Mouse (Mus musculus) kidney, postnatal 25 days (tissue): ENCODE measurements around the gene Snx3.
A peak's percentile ranks its signal among the peaks of the same experiment; 100 is the strongest.

Experiments used
- DNase-seq, 2 experiments: peaks; one replicate each; pipeline ENCODE4 v3.0.0; 2021; ENCODE audit warnings: mixed read lengths in 2 of 2

Snx3 gene

DNA sequence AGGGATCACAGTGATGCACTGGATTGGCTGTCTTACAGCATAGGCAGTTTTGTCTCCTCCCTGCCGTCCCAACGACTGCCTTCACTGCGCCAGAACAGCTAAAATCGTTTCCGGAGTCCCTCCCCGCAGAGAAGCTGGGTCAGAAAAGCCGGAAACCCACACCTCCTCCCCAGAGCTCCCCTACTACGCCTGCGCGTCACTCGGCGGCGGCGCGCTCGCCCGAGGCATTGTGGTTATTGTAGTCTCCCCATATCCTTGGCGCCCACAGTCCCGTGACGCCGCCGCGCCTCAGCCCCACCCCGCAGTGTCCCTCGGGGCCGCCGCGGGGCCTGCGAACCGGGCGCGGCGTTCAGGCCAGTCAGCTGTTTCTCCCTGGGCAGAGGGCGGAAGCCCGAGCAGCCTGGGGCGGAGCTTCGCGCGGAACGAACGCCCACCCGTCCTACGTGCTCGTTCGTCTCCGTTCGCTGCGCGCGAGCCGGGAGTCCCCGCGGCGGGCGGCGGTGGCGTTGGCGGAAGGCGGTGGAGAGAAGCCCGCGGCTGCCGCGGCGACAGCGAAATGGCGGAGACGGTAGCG lies at the start of gene Snx3:
Gene Snx3, plus strand, starts transcription at position 256 of the 574 bp plus-strand sequence.
- DNase-seq: peak; percentile 96 to 99

DNA sequence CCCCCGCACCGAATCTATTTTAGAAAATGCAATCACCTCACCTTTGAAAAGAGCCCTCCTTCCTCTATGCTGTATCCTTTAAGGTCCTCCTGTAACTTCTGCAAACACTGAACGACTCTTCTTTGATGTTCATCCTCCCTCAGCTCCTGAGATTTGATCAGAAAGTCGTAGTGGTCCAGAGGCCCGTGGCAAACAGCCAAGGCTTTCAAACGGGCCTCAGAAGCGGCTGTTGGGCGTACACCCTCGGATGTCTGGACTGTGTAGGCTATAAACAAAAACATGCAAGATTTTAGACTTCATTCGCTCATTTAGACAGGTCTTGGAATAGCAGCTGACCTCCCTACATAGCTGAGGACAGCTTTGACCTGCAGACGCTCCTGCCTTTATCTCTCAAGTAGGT lies 47.6 kb upstream of the Snx3 start:
- no peak for DNase-seq

DNA sequence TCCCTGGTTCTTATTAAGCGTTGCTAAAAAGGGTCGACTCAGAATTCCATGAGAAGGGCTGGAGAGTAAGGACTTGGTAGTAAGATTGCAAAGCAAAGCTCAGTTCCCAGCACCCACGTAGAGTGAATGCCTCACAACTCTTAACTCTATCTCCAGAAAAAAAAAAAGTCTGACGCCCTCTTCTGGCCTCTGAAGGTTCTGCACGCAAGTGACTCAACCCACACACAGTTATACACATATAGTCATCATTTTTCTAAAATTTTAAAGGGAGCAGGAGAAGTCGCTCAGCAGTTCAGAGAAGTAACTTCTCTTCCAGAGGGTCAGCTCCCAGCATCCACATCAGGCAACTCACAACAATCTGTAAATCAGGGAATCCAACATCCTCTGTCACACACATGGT lies 47.1 kb upstream of the Snx3 start:
- no peak for DNase-seq

DNA sequence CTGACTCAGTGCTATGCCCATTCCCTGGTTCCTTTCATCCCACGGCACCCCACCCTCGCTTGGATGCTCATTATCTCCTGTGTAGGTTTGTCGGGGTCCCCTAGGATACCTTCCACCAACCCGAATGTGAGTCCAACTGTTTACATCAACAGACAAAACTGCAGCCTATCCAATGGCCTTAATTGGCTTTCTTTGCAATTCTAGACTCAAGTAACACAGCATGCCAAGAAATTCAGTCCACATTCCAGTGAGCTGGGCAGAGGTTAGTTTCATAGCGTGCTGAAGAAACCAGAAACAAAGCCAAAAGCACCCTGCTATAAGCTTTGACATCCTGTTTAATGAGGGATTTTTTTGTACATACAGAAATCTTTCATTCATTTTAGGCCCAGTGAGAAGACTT lies 45.8 kb upstream of the Snx3 start:
- peak in 1 of 2 experiments; percentile 11 for DNase-seq

DNA sequence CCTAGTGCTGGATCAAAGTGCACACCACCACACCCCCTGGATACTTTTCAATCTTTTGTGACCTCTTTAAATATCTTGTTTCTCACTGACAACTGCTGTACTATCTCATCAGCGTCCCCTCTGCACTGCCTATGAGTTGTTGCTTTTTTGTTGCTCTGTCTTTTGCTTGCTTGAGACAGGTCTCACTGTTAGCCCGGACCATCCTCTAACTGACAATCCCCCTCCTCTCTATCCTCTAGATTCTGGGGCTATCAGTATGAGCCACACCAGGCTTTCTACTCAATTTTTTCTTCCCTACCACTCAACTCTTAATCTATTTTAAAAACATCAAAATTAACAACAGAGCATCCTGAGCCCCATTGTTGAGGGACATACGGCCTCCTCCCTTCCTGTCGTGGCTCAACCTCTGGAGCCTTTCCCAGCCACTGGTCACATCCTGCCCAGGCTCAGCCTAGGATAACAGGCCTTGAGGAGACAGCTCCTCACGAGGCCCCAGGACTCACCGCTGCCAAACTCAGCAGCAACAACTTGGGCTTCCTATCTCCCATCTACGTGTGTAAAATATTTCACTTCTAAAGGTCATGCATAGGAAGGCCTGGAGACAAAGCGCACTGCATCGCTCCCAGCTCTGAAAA lies 44.2 kb upstream of the Snx3 start:
- DNase-seq: peak; percentile 75 to 87

DNA sequence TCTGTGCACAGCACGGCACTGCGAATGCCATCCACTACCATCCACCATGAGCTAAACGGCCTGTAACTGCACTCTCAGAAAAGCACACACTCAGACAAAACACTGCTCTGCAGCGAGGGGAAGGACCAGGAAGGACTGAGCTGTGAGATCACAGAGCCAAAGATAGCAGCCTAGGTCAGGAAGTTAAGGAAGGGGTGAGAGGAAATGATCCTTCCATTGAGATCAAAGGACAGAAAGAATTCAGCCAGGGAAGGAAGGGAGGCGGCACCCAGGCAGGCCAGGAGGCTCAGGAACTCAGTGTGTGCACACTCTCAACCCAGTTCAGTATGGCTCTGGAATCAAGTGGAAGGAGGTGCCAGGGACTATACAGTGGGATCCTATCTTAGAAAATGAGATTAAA lies 37.6 kb upstream of the Snx3 start:
- peak; percentile 37 to 64 for DNase-seq

DNA sequence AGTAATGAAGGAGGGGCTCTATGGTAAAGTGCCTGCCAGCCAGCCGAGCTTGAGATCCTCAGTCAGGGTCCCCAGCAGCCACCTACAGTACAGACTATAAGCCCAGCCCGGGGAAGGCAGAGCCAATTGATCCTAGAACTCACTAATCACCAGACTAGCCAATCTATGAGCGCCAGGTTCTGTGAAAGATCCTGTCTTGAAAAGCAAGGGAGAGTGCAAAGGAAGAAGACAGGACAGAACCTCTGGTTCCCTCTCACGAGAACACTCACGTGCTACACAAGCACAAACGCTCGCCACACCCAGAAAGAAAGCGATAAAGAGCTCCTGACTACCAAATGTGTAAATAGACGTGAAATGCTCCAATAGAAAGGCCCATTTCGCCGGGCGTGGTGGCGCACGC lies 37.0 kb upstream of the Snx3 start:
- DNase-seq: no peak

DNA sequence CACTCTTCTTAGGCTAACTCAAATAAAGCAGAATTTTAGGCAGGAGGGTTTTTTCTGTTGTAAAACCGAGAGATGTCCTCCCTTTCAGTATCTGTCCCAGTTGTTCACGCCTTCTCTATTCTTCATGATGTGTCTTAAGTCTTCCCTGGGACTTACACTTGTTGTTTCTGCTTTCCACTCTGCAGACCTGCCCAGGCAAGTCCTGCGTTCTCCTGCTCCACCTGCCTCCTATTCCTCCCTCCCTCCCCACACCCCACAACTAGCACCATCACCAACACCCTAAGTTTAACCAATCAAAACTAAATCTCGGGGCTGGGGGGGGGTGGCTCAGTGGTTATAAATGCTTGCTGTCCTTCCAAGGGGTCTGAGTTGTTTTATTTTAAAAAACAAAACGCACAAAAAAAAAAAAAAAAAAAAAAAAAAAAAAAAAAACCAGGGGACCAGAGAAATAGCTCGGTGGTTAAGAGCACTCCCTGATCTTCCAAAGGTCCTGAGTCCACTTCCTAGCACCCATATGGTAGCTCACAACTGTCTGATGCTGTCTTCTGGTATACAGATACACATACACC lies 26.8 kb upstream of the Snx3 start:
- DNase-seq: no peak

DNA sequence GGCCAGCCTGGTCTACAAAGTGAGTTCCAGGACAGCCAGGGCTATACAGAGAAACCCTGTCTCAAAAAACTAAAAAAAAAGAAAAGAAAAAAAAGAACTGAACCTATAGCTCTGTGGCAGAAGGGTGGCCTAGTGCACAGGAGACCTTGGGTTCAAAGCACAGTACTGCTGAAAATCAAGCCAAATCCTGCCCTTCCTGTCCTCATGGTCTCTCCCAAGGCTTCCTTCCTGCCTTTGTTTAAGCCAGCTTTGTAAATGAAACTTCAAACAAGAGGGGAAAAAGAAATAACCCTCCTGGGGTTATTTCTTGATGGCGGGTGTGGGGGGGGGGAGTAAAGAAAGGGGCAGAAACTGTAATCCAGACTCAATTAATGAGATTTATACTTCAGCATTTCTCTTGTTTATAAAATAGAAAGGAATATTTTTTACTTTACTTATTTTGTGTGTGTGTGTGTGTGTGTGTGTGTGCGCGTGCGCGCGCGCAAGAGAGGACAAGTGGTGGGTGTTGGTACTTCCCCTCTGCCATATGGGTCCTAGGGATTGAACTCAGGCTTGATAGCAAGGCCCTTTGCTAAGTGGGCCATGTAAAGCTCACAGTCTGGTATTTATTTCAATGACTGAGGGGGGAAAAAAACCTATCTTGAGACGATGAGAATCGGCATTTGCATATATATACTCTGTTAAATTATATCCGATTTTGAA lies 24.9 kb upstream of the Snx3 start:
- peak in 1 of 2 experiments; percentile 46 for DNase-seq

DNA sequence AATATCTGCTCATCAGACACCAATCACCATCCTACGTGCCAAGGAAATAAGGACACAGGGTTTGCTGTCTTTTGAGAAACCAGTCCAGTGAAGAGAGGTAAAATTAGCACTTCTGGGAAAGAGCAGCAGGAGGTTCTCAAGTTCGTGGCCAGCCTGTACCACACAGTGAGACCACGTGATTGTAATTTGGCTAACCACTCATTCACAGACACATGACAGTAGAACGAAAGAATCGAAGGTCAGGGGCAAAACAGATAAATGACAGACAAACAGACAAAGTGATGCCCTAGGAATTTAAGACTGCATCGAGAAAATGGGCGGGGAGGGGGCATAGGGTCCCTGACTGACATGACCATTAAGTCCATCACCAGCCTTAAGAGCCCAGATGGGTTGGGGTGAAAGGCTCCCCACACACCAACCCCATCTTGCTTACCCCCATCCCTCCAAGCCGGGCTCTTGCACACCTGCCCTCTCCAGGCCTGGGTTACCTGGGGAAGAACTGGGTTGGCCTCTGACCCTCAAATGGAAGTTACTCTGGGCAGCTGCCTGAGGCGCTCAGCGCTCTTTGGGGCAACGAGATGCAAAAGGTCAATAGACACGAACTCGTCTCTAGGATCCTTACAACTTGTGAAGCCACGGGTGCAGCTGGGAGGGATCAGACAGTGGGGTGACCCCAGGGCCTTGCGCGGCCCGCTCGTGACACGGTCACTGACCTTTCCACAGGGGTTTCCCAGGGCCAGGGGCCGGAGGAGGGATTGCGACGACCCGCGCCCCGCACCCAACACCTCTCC lies 24.1 kb upstream of the Snx3 start:
- DNase-seq: no peak

DNA sequence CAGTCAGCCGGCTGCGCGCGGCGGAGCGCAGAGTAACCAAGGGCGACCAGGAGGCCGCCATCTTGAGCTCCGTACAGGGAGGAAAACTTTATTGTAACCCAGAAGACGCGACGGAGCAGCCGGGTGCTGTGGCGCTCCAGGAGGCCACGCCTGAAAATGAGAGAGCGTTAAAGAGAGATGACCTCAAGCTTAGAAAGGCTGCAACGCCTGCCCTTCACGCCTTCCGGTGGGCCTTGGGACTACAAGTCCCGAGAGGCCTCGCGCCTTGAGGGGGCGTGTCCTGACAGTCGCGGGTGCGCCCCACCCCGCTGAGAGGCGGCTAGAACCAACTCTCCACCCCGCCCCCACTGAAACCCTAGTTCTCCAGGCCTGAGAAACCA lies 23.5 kb upstream of the Snx3 start, which contains the start of gene Afg1l:
Gene Afg1l, minus strand, starts transcription at position 225 of the 380 bp plus-strand sequence.
- DNase-seq: peak; percentile 98

DNA sequence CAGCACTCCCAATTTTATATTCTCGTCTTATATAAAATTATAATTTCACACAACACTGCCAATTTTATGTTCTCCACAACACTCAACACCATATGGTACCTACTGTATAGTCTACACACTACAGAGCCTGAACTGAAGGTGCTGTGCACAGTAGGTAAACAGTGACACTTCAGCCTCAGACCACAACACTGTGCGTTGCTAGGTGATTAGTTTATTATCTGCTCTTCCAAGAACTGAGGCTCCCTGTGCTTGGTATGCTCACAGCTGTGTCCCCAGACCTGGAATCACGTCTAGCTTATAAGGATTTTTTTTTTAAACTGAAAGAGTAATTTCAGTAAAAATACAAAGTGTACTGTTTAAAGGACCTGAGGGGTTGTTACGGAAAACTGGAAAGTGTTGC lies 21.1 kb upstream of the Snx3 start:
- no peak for DNase-seq

DNA sequence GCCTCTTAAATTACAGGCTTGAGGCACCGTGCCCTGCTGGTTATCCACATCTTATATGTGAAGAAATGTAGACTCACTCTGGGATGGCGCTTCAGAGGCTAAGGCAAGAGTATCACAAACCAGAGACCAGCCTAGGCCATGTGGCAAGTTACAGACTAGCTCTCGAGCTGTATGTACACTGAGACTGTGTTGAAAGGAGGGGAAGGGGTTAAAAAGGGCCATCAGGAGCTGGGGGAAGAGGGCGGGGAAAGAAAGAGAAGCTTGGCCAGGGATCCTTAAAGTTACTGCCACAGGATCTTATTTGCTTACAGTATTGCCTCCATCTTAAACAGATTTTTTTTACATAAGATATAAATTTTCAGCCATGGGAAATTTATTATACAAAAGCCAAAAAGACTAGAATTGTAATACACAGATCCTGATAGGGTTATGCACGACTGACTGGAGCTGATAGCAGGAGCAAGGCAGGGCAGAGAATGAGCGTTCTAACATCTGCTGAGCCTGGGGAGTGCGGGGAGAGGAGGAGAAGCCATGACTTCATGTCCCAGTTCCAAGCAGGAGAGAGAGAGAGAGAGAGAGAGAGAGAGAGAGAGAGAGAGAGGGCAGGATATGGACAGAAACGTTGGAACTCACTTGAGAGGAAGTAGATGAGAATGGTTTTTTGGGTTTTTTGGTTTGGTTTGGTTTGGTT lies 13.1 kb upstream of the Snx3 start:
- no peak for DNase-seq

DNA sequence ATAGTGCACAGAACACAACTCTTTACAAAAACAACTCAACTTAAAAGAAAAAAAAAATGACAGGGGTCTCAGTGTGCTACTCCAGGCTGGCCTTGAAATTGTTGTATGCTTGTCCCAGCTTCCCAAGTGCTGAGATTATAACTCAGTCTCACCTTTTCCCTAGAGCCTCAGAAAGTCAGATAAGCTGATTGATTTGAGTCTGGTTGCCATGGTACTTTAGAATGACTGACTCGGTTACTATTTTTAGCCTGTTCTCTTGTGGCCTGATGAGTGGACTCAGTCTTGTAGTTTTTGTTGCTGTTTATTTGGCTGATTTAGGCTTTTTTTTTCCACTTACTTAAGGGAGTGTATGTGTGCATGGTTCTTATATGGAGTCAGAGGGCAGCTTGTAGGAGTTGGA lies 10.7 kb upstream of the Snx3 start:
- no peak for DNase-seq

DNA sequence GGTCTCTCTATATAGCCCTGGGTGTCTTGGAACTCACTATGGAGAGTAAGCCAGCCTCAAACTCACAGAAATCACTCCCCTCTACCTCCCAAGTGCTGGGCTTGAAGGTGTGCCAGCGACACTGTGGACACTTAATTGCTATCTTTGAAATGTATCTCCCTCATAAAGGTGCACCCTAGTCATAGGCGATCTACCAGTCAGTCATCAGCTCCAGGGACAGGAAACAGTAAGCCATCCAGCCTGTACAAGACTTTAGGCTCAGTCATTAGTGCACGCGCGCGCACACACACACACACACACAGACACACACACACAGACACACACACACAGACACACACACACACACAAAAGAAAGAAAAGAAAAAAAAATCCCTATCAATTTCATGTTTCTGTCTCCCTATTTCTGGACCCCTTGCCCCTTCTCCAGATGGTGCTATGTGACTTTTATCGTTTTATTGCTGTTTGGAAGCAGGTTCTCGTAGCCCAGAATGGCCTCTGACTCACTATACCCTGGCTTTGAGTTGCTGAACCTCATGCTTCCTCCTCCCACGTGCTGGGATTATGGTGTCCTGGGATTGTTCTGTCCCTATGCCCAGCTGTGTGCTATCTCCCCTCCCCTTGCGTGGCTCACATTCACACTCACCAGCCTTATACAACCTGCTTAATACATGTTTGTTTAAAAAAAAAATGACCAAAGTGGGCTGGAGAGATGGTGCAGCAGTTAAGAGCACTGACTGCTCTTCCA lies 9.6 kb upstream of the Snx3 start:
- DNase-seq: no peak

DNA sequence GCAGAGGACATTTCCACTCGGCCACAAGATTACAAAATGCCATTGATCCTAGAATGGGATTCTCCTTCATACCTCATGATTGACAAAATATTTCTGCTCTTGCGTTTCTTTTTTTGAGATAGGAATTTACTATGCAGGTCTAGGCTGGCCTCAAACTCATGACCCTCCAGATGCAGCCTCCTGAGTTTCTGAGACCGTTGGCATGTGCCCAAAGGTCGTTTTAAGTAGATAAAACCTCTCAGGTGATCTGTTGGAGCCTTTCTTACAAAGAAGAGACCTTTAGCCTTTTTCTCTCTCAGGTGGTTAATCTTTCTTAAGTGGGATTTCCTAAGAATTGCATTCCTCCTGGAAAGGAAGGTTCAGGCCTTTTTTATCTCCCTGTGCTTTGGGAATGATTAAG lies 8.8 kb upstream of the Snx3 start:
- DNase-seq: peak in 1 of 2 experiments; percentile 33

DNA sequence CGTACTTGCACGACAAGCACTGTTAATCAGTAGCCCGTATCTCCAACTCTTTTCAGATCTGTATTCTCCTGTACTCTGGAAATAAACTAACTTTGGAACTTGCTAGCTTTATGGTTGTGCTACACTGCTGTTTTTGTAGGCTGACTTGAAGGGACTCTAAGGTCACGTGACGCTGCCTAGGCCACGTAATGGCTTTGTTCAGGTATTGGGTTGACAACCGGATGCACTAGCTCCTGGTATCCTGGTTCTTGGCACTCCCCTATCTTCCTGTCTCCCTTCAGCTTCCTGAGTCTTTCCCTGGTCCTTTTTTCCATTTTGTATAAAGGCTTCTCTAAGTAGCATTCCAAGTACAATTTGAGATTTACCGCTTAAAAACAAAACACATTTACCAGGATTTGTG lies 1.2 kb upstream of the Snx3 start:
- peak; percentile 33 to 63 for DNase-seq

DNA sequence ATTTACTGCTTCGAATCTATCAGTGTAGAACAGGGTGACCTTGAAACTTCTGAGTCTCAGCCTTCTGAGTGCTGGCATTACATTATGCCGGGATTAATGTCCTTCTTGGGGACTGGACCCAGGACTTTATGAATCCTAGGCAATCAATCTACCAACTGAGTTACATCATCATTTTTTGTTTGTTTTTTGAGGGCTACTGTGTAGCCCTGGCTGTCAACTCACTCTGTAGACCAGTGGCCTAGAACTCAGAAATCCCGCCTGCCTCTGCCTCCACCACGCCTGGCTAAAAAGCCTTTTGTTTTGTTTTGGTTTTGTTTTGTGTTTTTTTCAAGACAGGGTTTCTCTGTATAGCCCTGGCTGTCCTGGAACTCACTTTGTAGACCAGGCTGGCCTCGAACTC lies 669 bp upstream of the Snx3 start:
- DNase-seq: no peak

DNA sequence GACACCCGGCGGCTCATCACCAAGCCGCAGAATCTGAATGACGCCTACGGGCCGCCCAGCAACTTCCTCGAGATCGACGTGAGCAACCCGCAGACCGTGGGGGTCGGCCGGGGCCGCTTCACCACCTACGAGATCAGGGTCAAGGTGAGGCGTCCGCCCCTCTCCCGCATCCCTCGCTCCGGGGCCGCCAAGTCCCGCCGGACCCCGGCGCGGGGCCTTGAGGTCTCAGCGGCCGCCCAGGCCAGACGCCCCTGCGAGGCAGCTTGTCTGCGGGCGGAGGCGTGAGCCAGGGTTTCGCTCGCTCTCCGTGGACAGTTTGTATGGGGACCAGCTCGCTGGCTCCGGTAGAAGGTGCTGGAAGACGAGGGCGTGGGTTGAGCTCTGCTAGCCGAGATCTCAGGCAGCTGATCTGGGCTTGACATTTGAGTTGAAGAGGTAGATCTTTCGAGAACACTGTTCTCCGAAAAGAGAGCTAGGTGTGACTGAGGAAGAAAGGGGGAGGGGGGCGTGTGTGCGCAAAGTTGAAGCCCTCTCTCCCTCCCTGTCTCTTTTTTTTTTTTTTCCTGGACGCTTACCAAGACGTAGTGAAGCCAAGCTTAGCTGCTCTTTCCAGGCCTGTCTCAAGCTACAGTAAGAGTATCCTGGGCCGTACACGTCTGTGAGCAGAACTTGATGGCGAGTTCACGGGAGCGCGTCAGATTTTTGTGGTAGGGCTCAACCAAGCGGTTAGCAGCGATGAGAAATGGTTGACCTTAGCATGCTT lies 700 bp downstream of the Snx3 start:
- DNase-seq: peak; percentile 57 to 77

DNA sequence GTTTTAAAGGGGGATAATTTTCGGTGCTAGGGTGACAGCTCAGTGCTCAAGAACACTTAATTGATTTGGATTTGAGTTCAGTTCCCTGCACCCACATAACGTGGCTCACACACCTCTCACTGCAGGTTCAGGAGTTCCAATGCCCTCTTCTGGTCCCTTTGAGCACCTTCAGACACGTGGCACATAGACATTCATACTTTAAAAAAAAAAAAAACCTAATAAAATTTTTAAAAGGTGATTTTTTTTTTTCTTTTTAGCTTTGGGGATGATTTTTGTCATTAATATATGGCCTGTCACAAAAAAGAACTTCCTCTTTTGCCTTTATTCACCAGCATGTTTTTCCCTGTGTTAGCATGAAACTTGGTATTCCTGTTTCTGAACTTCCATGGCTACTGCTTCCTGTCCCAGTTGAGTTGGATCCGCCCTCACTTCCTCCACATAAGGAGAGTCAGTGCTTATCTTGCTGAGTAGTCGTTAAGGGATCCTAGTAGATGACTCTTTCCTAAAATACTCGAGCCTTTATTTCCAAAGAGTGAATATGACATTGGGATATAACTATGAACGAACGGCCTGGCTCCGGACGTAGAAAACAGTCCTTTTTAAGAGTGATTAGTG lies 2.4 kb downstream of the Snx3 start:
- DNase-seq: no peak

DNA sequence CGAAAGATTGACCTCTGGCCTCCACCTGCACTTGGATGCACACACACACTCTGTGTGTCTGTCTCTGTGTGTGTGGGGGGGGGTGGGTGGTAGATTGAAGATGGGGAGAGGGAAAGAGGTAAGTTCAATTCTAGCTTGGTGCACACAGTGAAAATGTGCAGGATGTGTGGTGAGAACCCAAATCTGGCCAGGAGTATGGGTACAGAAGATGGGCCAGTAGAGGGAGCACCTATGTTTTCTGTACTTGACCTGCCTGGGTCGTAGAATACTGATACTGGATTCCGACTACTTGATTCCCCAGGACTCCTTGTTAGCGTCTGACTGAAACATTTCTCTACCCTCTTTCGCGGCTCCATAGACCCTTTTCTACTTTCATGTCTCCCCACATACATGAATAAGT lies 8.3 kb downstream of the Snx3 start:
- DNase-seq: no peak
